ENCODE assay signal across 8 mouse cellular contexts in genomic region chr10:121365781-121366272, GRCm38 (mm10). TPM values are rescaled to one million over a fixed set of nuclear protein-coding genes. Genes with fewer than 3 reads are reported as not detected.
DNase-seq lines count a peak whose midpoint lies in the region; ATAC-seq and TF ChIP-seq lines count a peak whose summit lies in the region.

No protein-coding gene starts in this region.

- peak overlapping the region; percentile 86 for H3K4me2 ChIP-seq in embryonic facial prominence, embryonic 12.5 days (replicated peaks)
- H3K4me2 ChIP-seq in limb, embryonic 14.5 days (replicated peaks; ENCODE audit: low read depth, low read length, severe bottlenecking), result peak overlapping the region; percentile 91

- H3K27ac ChIP-seq in spleen, adult 2 months (ENCODE audit: insufficient read depth, low read length), result peak overlapping the region; percentile 93
- H3K27ac ChIP-seq in embryonic facial prominence, embryonic 12.5 days, result no peak overlapping the region
- 0 out of 2 replicates have a peak overlapping the region, but pooled peaks have one; percentile 94 for H3K27ac ChIP-seq in hindbrain, embryonic 10.5 days
- H3K27ac ChIP-seq in limb, embryonic 14.5 days (replicated peaks; ENCODE audit: low read depth, low read length), result no peak overlapping the region

- TF ChIP-seq CTCF in spleen, adult 2 months (IDR thresholded peaks at IDR 0.05; ENCODE audit: extremely low read depth, insufficient read depth, insufficient read length, insufficient replicate concordance), result no peak

- H3K4me3 ChIP-seq in spleen, adult 2 months (ENCODE audit: extremely low read depth, insufficient read depth, insufficient read length), result peak overlapping the region; percentile 97
- H3K4me3 ChIP-seq in embryonic facial prominence, embryonic 12.5 days, result peak overlapping the region; percentile 95
- H3K4me3 ChIP-seq in hindbrain, embryonic 10.5 days, result peak overlapping the region; percentile 95
- H3K4me3 ChIP-seq in limb, embryonic 14.5 days (replicated peaks; ENCODE audit: low read length), result peak overlapping the region; percentile 98

- H3K36me3 ChIP-seq in spleen, adult 2 months (ENCODE audit: control insufficient read depth, insufficient read depth, low read length), result no peaks in the 10 kb centered on the region; the same call in 1 of the 2 replicates
- peaks cover 17% of the 10 kb centered on the region for H3K36me3 ChIP-seq in embryonic facial prominence, embryonic 12.5 days
- H3K36me3 ChIP-seq in hindbrain, embryonic 10.5 days, result peaks cover 30% of the 10 kb centered on the region
- peaks cover 14% of the 10 kb centered on the region; the same call in 1 of the 2 replicates for H3K36me3 ChIP-seq in limb, embryonic 14.5 days (ENCODE audit: control insufficient read depth, insufficient read depth, low read length)

- WGBS in spleen, adult 2 months, result 2% methylated on average over 9 of the region's 9 CpGs
- WGBS in embryonic facial prominence, embryonic 12.5 days, result 7% methylated on average over 9 of the region's 9 CpGs
- 12% methylated on average over 9 of the region's 9 CpGs for WGBS in hindbrain, embryonic 10.5 days
- 15% methylated on average over 9 of the region's 9 CpGs for WGBS in limb, embryonic 14.5 days

- no peaks in the 10 kb centered on the region for H3K27me3 ChIP-seq in spleen, adult 2 months (ENCODE audit: control insufficient read depth, insufficient read depth, low read length)
- H3K27me3 ChIP-seq in embryonic facial prominence, embryonic 12.5 days, result no peaks in the 10 kb centered on the region
- H3K27me3 ChIP-seq in hindbrain, embryonic 10.5 days (ENCODE audit: insufficient read depth, poor library complexity, severe bottlenecking), result no peaks in the 10 kb centered on the region; the same call in 1 of the 2 replicates
- no peaks in the 10 kb centered on the region for H3K27me3 ChIP-seq in limb, embryonic 14.5 days (ENCODE audit: control insufficient read depth, insufficient read depth, low read length)

- DNase-seq in spleen, adult 2 months (ENCODE audit: low read depth in 1 of 2, low spot score in 2 of 2), result peak in 1 of 2 experiments; percentile 26
- no peak for DNase-seq in spleen, adult 12 weeks (ENCODE audit: low spot score)
- no peak for DNase-seq in hindbrain, embryonic 10.5 days (ENCODE audit: low spot score)
- no peak for DNase-seq in limb, embryonic 14.5 days (ENCODE audit: low spot score)
- no peak for DNase-seq in layer of hippocampus, adult 8-10 months (ENCODE audit: low spot score in 2 of 2)
- no peak for DNase-seq in gastrocnemius, postnatal 4 days (ENCODE audit: low spot score in 2 of 2)

- no peak for ATAC-seq in embryonic facial prominence, embryonic 12.5 days (ENCODE audit: insufficient number of reproducible peaks, insufficient read depth, low FRiP score, low TSS enrichment)
- no peak for ATAC-seq in limb, embryonic 14.5 days (ENCODE audit: low FRiP score, low read depth)
- ATAC-seq in monocyte, adult 5-6 weeks (replicated peaks; ENCODE audit: insufficient number of reproducible peaks, low FRiP score, low TSS enrichment, poor library complexity, severe bottlenecking), result peak; percentile 74

- TF ChIP-seq POLR2A in spleen, adult 2 months (IDR thresholded peaks at IDR 0.05; ENCODE audit: low read depth, low read length), result no peak
- no peak for TF ChIP-seq POLR2A in limb, embryonic 14.5 days (IDR thresholded peaks at IDR 0.05; ENCODE audit: borderline replicate concordance, extremely low read depth, insufficient read depth, insufficient read length)

- H3K9ac ChIP-seq in embryonic facial prominence, embryonic 12.5 days, result peak overlapping the region; percentile 87
- H3K9ac ChIP-seq in limb, embryonic 14.5 days (ENCODE audit: low read depth, low read length, severe bottlenecking), result peak overlapping the region; percentile 79

- H3K9me3 ChIP-seq in embryonic facial prominence, embryonic 12.5 days, result no peaks in the 10 kb centered on the region
- 0 out of 2 replicates have a peak, but pooled peaks cover 2% of the 10 kb centered on the region for H3K9me3 ChIP-seq in hindbrain, embryonic 10.5 days
- H3K9me3 ChIP-seq in limb, embryonic 14.5 days (ENCODE audit: control insufficient read depth, low read length), result no peaks in the 10 kb centered on the region

- H3K4me1 ChIP-seq in spleen, adult 2 months (ENCODE audit: control insufficient read depth, insufficient read depth, insufficient read length), result no peaks in the 10 kb centered on the region; the same call in 1 of the 2 replicates
- H3K4me1 ChIP-seq in embryonic facial prominence, embryonic 12.5 days, result peaks cover 19% of the 10 kb centered on the region
- peaks cover 28% of the 10 kb centered on the region for H3K4me1 ChIP-seq in hindbrain, embryonic 10.5 days (replicated peaks)
- peaks cover 14% of the 10 kb centered on the region for H3K4me1 ChIP-seq in limb, embryonic 14.5 days (ENCODE audit: control insufficient read depth, insufficient read depth, low read length)

RNA-seq across cellular contexts. Expression of gene Gns, which starts 0.9 kb away (rescaled TPM):
- 66.8 and 181 TPM in 2 replicates for polyA plus RNA-seq in spleen, adult 2 months (2012; rRNA removed)
- 53.4 and 55.6 TPM in 2 replicates for polyA plus RNA-seq in embryonic facial prominence, embryonic 12.5 days (2016; fragmentation: Nextera tagmentation; extraction: Ambion mirVana)
- 39.5 and 39.9 TPM in 2 replicates for polyA plus RNA-seq in hindbrain, embryonic 10.5 days (2016; fragmentation: Nextera tagmentation; extraction: Ambion mirVana)
- 41.6 and 45.6 TPM in 2 replicates for polyA plus RNA-seq in limb, embryonic 14.5 days (2012; rRNA removed)
- polyA plus RNA-seq in limb, embryonic 14.5 days (2014; fragmentation: Nextera tagmentation; extraction: Ambion mirVana), result 62.0 and 66.6 TPM in 2 replicates
- total RNA-seq in monocyte, adult 5-6 weeks (2017), result 88.0 to 114 TPM (median 88.1 TPM) in 3 replicates
- total RNA-seq in layer of hippocampus, adult 8-10 months (2022), result 100 to 1,000 TPM in 2 of 4 experiments, 10 to 100 TPM in 2; 86.0 to 149 (median 114) TPM
- 10 to 100 TPM; 67.9 to 68.9 TPM for total RNA-seq in gastrocnemius, postnatal 4 days (2021)

RNA-seq across cellular contexts. Expression of gene Tbc1d30, which starts 14.7 kb away (rescaled TPM):
- polyA plus RNA-seq in spleen, adult 2 months (2012; rRNA removed), result 0.78 and 1.3 TPM in 2 replicates
- polyA plus RNA-seq in embryonic facial prominence, embryonic 12.5 days (2016; fragmentation: Nextera tagmentation; extraction: Ambion mirVana), result 2.0 and 2.8 TPM in 2 replicates
- polyA plus RNA-seq in hindbrain, embryonic 10.5 days (2016; fragmentation: Nextera tagmentation; extraction: Ambion mirVana), result 3.1 and 4.1 TPM in 2 replicates
- polyA plus RNA-seq in limb, embryonic 14.5 days (2012; rRNA removed), result 0.81 and 1.3 TPM in 2 replicates
- 1.3 and 2.3 TPM in 2 replicates for polyA plus RNA-seq in limb, embryonic 14.5 days (2014; fragmentation: Nextera tagmentation; extraction: Ambion mirVana)
- total RNA-seq in monocyte, adult 5-6 weeks (2017), result 4.9 to 18.6 TPM (median 9.3 TPM) in 3 replicates
- total RNA-seq in layer of hippocampus, adult 8-10 months (2022), result 10 to 100 TPM; 38.6 to 44.0 (median 40.6) TPM
- total RNA-seq in gastrocnemius, postnatal 4 days (2021), result 1 to 10 TPM in 1 of 2 experiments, under 1 TPM in 1; 0.83 to 1.2 TPM

Comparison
In these comparisons a context has a peak if more than half of its experiments do, and no peak if none do; other contexts are left out.
1. H3K27ac ChIP-seq: peak in spleen, adult 2 months (single experiment) and hindbrain, embryonic 10.5 days (single experiment); none in embryonic facial prominence, embryonic 12.5 days (single experiment) and limb, embryonic 14.5 days (single experiment).
2. Peak in every context shown above with its lines, with median percentiles within 50 percentile points of each other: H3K4me3 ChIP-seq.